Mouse (Mus musculus): Measurements from ENCODE around the gene Ttbk1. TPM values are rescaled to one million over a fixed set of nuclear protein-coding genes. Genes with fewer than 3 reads are reported as not detected.

Ttbk1 gene
- total RNA-seq, 2 experiments from 2014 or later: 0.33 to 0.45 TPM

- no peak for DNase-seq
These were observed 10.9 kb downstream of the Ttbk1 start for GRCm38 (mm10) chr17:46476601-46477000.

- DNase-seq: no peak
These were observed 19.6 kb downstream of the Ttbk1 start for GRCm38 (mm10) chr17:46467830-46468229.

GRCm38 (mm10) chr17:46462226-46462625 lies 25.2 kb downstream of the Ttbk1 start:
- peak; percentile 74 for DNase-seq

- no peak for DNase-seq
These were observed 26.1 kb downstream of the Ttbk1 start for GRCm38 (mm10) chr17:46461347-46461746.

- DNase-seq: no peak
These were observed 26.8 kb downstream of the Ttbk1 start for GRCm38 (mm10) chr17:46460673-46461072.

- DNase-seq: peak; percentile 46
These were observed 29.0 kb downstream of the Ttbk1 start for GRCm38 (mm10) chr17:46458439-46458838.

- peak; percentile 50 for DNase-seq
These were observed 29.7 kb downstream of the Ttbk1 start for GRCm38 (mm10) chr17:46457791-46458190.

GRCm38 (mm10) chr17:46455110-46455691 lies 32.3 kb downstream of the Ttbk1 start:
- peak; percentile 48 for DNase-seq

GRCm38 (mm10) chr17:46454539-46454938 lies 32.9 kb downstream of the Ttbk1 start:
- no peak for DNase-seq

- DNase-seq: no peak
These were observed 33.5 kb downstream of the Ttbk1 start for GRCm38 (mm10) chr17:46453970-46454411.

GRCm38 (mm10) chr17:46453302-46453948 lies 34.0 kb downstream of the Ttbk1 start:
- no peak for DNase-seq

GRCm38 (mm10) chr17:46452683-46453082 lies 34.8 kb downstream of the Ttbk1 start:
- DNase-seq: no peak

- DNase-seq: no peak
These were observed 41.2 kb downstream of the Ttbk1 start for GRCm38 (mm10) chr17:46446264-46446663.

- DNase-seq: no peak
These were observed 42.5 kb downstream of the Ttbk1 start for GRCm38 (mm10) chr17:46444839-46445579.

GRCm38 (mm10) chr17:46439176-46439575 lies 48.3 kb downstream of the Ttbk1 start:
- no peak for DNase-seq

- no peak for DNase-seq
These were observed 49.1 kb downstream of the Ttbk1 start, which contains the start of gene Slc22a7 for GRCm38 (mm10) chr17:46438298-46438873. Gene Slc22a7 (minus strand): TSS chr17:46438457.

- peak; percentile 63 for DNase-seq
These were observed 50.7 kb downstream of the Ttbk1 start for GRCm38 (mm10) chr17:46436672-46437366.

- DNase-seq: peak; percentile 43
These were observed 53.8 kb downstream of the Ttbk1 start for GRCm38 (mm10) chr17:46433627-46434026.

- DNase-seq: no peak
These were observed 58.6 kb downstream of the Ttbk1 start, which contains the start of gene Crip3 for GRCm38 (mm10) chr17:46428761-46429414. Gene Crip3 (plus strand): TSS chr17:46428926.

GRCm38 (mm10) chr17:46426496-46426895 lies 61.0 kb downstream of the Ttbk1 start:
- DNase-seq: no peak

- no peak for DNase-seq
These were observed 67.8 kb downstream of the Ttbk1 start for GRCm38 (mm10) chr17:46419717-46420116.

GRCm38 (mm10) chr17:46418628-46419027 lies 68.8 kb downstream of the Ttbk1 start:
- no peak for DNase-seq

All from heart, postnatal 4 days (tissue).